Mouse (Mus musculus) cerebellum, postnatal 36 days (tissue): ENCODE results near the gene Rnase9.
"Not testable (repeated sequence)": the region's sequence is repeated elsewhere in the genome, so short reads cannot be mapped to it uniquely, and the experiment has no call there.

Experiments
- DNase-seq, 2 experiments: peaks; one replicate each; pipeline ENCODE4 v3.0.0; 2021 to 2022; ENCODE audit warnings: mixed read lengths in 2 of 2

The Rnase9 gene

GRCm38 (mm10) chr14:51047846-51048245, 6.2 kb upstream of the Rnase9 start:
- DNase-seq = no peak

- no peak for DNase-seq
Observed at GRCm38 (mm10) chr14:51036214-51036613, 5.5 kb downstream of the Rnase9 start.

DNA sequence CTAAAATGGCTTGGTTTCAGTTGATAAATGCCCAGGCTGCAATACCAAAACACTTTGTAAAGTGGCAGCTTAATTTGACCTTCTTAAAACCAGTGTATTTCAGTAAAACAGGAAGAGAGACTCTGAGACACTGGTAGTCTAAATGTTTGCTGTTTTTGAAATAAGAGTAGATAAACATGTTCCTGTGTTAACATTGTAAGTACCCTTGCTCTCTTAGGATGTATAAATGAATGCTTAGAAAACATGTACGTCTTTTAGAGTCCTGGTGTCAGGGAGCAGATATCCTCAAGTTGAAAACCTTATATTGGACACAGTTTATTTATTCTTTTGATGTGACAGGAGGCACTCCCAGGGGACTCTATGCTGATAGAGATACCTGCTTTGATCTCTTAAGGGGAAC, 6.5 kb downstream of the Rnase9 start:
- no peak for DNase-seq

DNA sequence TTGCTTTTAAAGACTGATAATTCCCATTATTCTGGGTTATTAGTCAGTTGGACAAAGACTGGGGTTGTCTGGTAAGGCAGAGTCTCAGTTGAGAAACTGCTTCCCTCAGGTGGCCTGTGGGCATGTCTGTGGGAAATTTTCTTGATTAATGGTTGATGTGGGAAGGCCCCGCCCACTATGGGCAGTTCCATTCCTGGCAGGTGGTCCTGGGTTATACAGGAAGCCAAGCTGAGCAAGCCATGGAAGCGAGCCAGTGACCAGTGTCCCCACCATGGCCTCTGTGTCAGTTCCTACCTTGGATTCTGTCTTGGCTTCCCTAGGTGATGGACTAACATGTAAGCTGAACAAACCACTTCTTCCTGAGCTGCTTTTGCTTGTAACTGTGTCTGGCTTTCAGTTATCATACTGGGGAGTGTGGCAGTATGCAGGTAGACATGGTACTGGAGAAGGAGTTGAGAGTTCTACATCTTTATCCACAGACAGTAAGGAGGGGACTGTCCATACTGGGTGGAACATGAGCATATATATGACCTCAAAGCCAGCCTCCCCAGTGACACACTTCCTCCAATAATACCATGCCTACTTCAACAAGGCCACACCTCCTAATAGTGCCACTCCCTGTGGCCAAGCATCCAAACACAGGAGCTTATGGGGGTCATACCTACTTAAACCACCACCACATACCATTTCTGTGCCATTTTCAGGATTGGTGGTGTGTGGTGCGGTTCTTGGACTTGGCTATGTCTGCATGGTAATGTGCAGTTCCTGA, 14.1 kb downstream of the Rnase9 start:
- DNase-seq = no peak

- peak; percentile 62 to 79 for DNase-seq
Observed at GRCm38 (mm10) chr14:51026391-51027133, 15.1 kb downstream of the Rnase9 start.

DNA sequence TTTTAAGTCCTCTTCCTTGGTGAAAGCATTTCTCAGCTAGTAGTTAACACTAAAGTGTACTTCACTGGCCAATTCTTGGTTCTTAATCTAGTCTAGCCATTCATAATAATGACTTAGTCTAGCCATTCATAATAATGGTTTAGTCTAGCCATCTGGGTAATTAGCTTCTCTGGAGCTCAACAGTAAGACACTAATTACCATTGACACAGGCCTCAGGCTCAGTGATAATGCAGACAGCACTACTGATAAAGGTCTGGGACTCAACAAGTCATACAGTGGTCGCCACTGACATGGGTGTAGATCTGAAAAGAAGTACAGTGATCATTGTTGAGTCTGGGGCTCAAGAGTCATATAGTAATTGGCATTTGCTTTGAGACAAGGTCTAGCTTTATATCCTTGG, 16.8 kb downstream of the Rnase9 start:
- no peak for DNase-seq

DNA sequence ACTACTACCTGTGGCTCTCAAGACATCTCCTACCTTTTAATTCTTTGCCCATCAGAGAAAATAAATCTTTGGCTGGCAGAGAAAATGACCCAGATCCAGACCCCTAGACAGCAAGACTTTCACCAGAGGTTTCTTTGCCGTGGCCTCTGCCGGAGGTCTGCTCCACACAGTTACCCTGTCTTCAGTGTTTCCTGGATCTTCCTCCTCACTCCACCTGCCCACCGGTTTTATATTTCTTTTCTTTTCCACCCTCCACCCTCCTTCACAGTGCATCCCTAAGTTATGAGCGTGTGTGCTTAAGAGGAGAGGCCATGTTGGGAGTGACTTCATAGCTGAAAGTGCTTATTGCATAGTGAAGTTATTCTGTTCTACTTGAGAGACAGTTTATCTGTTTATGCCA, 18.2 kb downstream of the Rnase9 start:
- no peak for DNase-seq

GRCm38 (mm10) chr14:51017256-51017655, 24.4 kb downstream of the Rnase9 start:
- DNase-seq = no peak

DNA sequence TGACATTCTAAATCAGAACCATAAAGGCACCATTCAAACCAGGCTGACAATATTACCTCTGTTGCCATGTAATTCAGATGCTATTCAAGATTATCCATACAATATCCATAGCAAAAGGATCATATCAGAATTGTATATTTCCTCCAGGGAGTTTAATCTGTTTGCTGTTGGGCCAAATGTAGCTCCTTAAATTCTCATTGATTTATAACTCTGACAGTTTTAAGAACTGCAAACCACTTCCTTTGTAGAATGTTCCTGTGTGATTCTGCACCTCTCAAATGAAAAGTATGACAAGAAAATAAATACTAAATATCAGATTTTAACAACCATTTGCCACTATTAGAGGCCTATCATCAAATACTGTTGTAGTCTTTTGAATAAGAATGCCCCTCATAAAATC, 25.9 kb downstream of the Rnase9 start:
- no peak for DNase-seq

- not testable (repeated sequence) for DNase-seq
Observed at GRCm38 (mm10) chr14:51014724-51015123, 26.9 kb downstream of the Rnase9 start.

- no peak for DNase-seq
Observed at GRCm38 (mm10) chr14:51009572-51009971, 32.1 kb downstream of the Rnase9 start.

- DNase-seq = no peak
Observed at GRCm38 (mm10) chr14:51008781-51009180, 32.9 kb downstream of the Rnase9 start.

- DNase-seq = no peak
Observed at GRCm38 (mm10) chr14:51007914-51008713, 33.6 kb downstream of the Rnase9 start.

DNA sequence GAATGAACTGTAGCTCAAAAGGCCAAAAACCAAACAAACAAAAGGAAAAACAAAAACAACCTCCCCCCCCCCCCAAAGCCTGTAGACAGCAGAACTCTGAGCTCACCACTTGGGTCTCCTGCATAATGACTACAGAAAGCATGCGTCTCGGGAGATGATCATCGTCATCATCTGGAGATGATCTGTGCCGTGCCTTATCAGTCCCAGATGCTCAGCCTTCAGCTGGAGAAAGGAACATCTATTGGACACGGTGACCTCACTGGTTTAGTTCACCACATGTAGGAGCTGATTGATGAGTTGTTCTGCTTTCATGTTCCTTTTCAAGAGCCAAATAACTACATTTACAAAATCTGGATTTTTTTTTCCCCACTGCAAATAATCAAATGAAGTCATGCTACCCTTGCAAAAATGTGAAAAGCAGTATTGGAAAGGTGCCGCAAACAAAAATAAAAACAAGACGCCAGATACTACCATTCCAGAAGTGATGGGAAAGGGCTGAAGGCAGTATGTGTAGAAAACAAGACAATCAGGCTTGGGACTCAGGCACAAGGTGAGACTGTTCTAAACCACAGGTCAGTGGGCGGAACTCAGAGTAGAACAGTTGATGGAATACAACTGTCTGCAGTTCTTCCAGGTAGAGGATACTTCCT, 34.4 kb downstream of the Rnase9 start, which contains the start of gene Rnase10:
Gene Rnase10 (plus strand): TSS at position 600 of the 650 bp plus-strand sequence.
- no peak for DNase-seq

- no peak for DNase-seq
Observed at GRCm38 (mm10) chr14:50997999-50998666, 43.5 kb downstream of the Rnase9 start.

DNA sequence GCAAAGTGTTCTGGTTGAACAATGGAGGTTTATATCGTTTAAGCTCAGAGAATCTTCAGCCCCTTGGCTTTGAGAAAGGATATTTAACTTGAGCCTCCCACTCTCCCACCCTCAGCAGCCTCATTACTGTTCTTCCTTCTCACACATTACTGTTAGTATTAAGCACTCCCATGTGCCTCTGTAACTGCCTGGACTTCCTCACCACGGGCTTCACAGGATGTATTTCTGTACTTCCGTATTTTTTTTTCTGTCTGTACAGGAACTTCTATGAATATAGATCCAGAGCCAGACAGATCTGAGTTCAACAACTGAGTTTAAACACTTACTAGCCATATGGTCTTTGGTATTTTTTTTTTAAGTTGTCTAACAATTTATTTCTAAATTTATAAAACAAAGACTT, 44.6 kb downstream of the Rnase9 start:
- DNase-seq = no peak

DNA sequence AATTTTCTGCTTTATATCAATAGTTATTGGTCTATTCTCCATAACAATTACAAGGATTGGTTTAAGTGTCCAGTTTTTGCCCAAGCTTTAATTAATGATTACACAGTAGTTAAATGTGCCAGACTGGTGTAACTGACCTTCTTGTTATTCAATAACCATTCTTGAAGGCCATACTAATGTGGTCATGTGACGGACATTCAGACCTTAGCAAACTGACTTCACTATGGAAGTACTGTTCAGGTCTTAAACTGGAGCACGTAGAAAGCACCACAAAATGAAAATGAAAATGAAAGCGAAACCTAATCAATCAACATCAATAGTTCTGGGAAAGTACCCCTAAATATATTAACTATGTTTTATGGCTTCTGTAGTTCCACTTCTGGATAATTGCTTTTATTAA, 50.6 kb downstream of the Rnase9 start:
- DNase-seq = no peak
